Mouse (Mus musculus): ENCODE results near the gene Syt2.

Syt2 gene

DNA sequence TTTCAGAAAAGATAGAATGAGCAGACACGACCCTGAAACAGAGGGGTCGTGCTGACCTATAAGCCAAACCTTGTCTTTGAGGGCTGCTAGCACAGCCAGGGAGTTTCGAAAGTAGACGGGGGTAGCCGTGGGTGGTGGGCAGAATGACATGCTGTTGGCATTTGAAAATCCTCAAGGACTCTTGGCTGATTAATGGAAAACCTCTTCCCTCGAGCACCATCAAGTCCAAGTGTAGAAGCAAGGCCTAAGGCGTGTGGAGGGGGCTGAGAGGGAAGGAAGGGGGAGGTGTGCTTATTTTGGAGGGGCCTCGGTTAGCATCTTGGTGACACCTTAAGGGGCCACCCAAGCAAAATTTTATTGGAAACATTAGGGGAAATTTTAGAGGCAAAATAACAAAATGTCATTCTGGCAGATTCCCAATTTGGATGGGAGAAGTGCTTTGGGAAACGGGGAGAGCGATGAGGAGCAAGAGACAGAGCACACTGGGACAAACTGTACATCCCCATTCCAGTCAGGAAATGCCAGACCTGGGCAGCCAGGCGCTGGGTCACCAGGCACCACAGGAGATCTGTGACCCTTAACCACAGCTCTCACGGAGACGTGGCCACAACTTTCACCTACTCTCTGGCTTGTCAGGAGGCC is 109.2 kb downstream of the Syt2 start:
- Histone ChIP-seq H3K27me3 (ENCODE audit: insufficient read depth, low read length) (no peaks in the 10 kb centered on the region), H3K4me3 (replicated peaks; ENCODE audit: low read length) (no peak overlapping the region), H3K9me3 (ENCODE audit: low read length) (no peaks in the 10 kb centered on the region), H3K4me1 (replicated peaks; ENCODE audit: low read depth, low read length) (peaks cover 7% of the 10 kb centered on the region; the same call in 1 of the 2 replicates), H3K36me3 (ENCODE audit: insufficient read depth, low read length) (no peaks in the 10 kb centered on the region)
- no peak for TF ChIP-seq POU5F1 (IDR thresholded peaks at IDR 0.05; ENCODE audit: borderline replicate concordance, low read length)
- TF ChIP-seq NANOG (IDR thresholded peaks at IDR 0.05; ENCODE audit: borderline replicate concordance, low read length) = no peak
- no peak for TF ChIP-seq CTCF (conservative IDR thresholded peaks at IDR 0.05; ENCODE audit: low read length)

DNA sequence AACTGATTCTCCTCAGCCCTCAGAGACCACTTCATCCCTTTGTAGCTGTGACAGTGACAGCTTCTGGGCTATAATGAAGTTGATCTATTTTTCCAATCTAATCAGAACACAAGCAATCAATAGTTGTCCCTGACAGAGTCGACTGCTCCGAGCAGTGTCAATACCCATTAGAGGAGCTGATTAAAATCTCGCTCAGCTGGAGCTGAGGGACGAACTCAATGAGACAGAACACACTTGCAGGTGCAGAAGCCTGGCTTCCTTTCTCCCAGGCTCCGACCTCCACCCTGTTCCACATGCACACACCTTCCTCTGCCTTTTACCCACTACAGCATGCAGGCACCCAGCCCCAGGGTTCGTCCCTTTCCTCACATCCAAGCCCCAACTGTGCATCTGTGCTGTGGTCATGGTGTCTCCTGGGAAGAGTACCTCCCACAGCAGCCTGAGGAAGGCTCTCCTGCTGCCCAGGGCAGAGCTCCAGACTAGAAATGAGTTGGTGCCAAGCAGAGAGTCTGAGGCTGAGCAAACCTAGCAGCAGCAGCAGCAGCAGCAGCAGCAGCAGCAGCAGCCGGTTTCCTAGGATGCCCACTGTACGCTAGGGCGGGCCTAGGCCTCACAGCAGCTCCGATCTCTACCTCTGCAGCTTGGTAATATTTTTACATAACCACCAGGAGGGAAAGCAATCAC is 109.9 kb downstream of the Syt2 start:
- H3K9me3 ChIP-seq (ENCODE audit: low read length) = no peaks in the 10 kb centered on the region
- H3K4me3 ChIP-seq (replicated peaks; ENCODE audit: low read length) = no peak overlapping the region
- no peaks in the 10 kb centered on the region for H3K36me3 ChIP-seq (ENCODE audit: insufficient read depth, low read length)
- TF ChIP-seq CTCF (conservative IDR thresholded peaks at IDR 0.05; ENCODE audit: low read length) (no peak), POU5F1 (IDR thresholded peaks at IDR 0.05; ENCODE audit: borderline replicate concordance, low read length) (no peak), NANOG (IDR thresholded peaks at IDR 0.05; ENCODE audit: borderline replicate concordance, low read length) (no peak)
- H3K4me1 ChIP-seq (replicated peaks; ENCODE audit: low read depth, low read length) = peaks cover 7% of the 10 kb centered on the region; the same call in 1 of the 2 replicates
- H3K27me3 ChIP-seq (ENCODE audit: insufficient read depth, low read length) = no peaks in the 10 kb centered on the region

DNA sequence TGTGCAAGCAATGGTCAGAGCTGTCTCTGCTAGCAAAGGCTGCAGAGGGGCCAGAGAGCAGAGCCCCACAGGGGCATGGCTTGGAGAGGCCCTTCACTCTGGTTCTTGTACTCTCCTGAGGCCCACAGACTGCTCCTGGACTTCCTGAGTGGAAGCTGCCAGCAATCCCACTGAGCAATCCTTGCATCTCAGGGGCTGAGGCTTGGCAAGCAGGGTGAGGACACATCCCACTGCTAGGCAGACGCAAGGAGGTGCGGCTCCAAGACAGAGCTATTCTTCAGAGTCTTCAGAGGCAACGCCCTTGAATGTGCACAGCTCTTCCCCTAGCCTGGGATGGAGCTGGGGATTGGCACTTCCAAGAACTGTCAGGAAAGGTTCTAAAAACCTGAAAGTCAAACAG is 110.8 kb downstream of the Syt2 start:
- TF ChIP-seq NANOG (IDR thresholded peaks at IDR 0.05; ENCODE audit: borderline replicate concordance, low read length) (no peak), CTCF (conservative IDR thresholded peaks at IDR 0.05; ENCODE audit: low read length) (no peak), POU5F1 (IDR thresholded peaks at IDR 0.05; ENCODE audit: borderline replicate concordance, low read length) (no peak)
- Histone ChIP-seq H3K4me1 (replicated peaks; ENCODE audit: low read depth, low read length) (peaks cover 7% of the 10 kb centered on the region; the same call in 1 of the 2 replicates), H3K4me3 (replicated peaks; ENCODE audit: low read length) (no peak overlapping the region), H3K36me3 (ENCODE audit: insufficient read depth, low read length) (no peaks in the 10 kb centered on the region), H3K9me3 (ENCODE audit: low read length) (no peaks in the 10 kb centered on the region), H3K27me3 (ENCODE audit: insufficient read depth, low read length) (no peaks in the 10 kb centered on the region)

DNA sequence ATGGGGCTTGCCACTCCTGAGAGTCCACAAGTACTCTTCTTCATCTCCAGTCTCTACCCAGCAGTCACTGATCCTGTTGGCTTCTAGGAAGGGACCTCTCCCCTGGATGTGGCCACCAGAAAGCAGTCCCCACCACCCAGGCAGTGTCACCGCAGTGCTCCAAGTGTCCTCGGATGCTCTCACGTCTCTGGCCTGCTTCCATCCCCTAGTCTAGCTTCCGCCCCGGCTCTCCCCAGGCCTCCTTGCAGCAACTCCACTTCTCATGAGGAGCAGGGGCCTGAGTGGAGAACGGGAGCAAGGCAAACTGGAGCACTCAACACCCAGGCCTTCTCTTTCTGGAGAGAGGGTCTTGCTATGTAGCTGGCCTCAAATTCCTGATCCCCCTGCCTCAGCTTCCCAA is 112.7 kb downstream of the Syt2 start:
- Histone ChIP-seq H3K4me1 (replicated peaks; ENCODE audit: low read depth, low read length) (peaks cover 3% of the 10 kb centered on the region; the same call in 1 of the 2 replicates), H3K4me3 (replicated peaks; ENCODE audit: low read length) (no peak overlapping the region), H3K36me3 (ENCODE audit: insufficient read depth, low read length) (no peaks in the 10 kb centered on the region), H3K9me3 (ENCODE audit: low read length) (no peaks in the 10 kb centered on the region), H3K27me3 (ENCODE audit: insufficient read depth, low read length) (no peaks in the 10 kb centered on the region)
- TF ChIP-seq POU5F1 (IDR thresholded peaks at IDR 0.05; ENCODE audit: borderline replicate concordance, low read length) (no peak), CTCF (conservative IDR thresholded peaks at IDR 0.05; ENCODE audit: low read length) (no peak), NANOG (IDR thresholded peaks at IDR 0.05; ENCODE audit: borderline replicate concordance, low read length) (no peak)

DNA sequence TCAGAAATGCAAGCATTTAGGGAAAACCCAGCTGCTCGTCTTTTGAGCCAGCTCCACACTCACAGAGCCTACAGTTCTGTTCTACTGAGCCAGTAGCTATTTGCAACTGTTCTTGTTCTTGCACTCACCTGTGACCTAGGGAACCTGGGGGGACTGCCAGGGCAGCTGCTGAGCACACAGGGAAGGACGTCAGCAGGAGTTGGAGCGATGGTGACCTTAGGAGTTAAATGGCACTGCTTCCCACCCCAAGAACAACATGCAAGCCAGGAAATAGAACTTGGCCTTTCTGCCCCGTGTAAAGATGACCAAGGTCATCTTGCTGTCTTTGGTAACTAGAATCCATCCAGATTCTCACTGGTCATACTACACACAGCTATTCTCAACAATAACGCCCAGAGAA is 114.2 kb downstream of the Syt2 start:
- no peaks in the 10 kb centered on the region for H3K27me3 ChIP-seq (ENCODE audit: insufficient read depth, low read length)
- H3K4me3 ChIP-seq (replicated peaks; ENCODE audit: low read length) = no peak overlapping the region
- TF ChIP-seq CTCF (conservative IDR thresholded peaks at IDR 0.05; ENCODE audit: low read length) (no peak), POU5F1 (IDR thresholded peaks at IDR 0.05; ENCODE audit: borderline replicate concordance, low read length) (no peak), NANOG (IDR thresholded peaks at IDR 0.05; ENCODE audit: borderline replicate concordance, low read length) (no peak)
- no peaks in the 10 kb centered on the region for H3K9me3 ChIP-seq (ENCODE audit: low read length)
- H3K4me1 ChIP-seq (replicated peaks; ENCODE audit: low read depth, low read length) = peaks cover 3% of the 10 kb centered on the region; the same call in 1 of the 2 replicates
- H3K36me3 ChIP-seq (ENCODE audit: insufficient read depth, low read length) = no peaks in the 10 kb centered on the region

DNA sequence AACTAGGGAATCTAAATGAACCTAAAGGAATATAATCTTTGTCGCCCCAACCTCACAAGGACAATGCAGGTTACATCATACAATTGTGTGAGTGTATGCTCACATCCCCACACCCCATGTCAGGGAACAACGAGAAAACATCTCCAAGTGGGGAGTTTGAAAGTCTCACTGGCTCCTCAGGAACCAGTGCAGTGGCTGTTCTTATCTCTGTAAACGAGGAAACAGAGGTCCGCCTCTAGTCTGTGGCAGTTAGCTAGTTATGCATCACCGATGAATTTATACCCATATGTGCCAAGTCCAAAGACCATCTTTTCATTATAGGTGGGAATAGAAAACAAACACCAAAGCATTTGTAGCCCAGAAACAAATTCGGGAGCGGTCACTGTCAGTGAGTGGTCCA is 115.1 kb downstream of the Syt2 start:
- H3K9me3 ChIP-seq (ENCODE audit: low read length) = no peaks in the 10 kb centered on the region
- H3K36me3 ChIP-seq (ENCODE audit: insufficient read depth, low read length) = no peaks in the 10 kb centered on the region
- H3K27me3 ChIP-seq (ENCODE audit: insufficient read depth, low read length) = no peaks in the 10 kb centered on the region
- H3K4me3 ChIP-seq (replicated peaks; ENCODE audit: low read length) = no peak overlapping the region
- no peak for TF ChIP-seq POU5F1 (IDR thresholded peaks at IDR 0.05; ENCODE audit: borderline replicate concordance, low read length)
- no peak for TF ChIP-seq NANOG (IDR thresholded peaks at IDR 0.05; ENCODE audit: borderline replicate concordance, low read length)
- no peak for TF ChIP-seq CTCF (conservative IDR thresholded peaks at IDR 0.05; ENCODE audit: low read length)
- peaks cover 3% of the 10 kb centered on the region; the same call in 1 of the 2 replicates for H3K4me1 ChIP-seq (replicated peaks; ENCODE audit: low read depth, low read length)

DNA sequence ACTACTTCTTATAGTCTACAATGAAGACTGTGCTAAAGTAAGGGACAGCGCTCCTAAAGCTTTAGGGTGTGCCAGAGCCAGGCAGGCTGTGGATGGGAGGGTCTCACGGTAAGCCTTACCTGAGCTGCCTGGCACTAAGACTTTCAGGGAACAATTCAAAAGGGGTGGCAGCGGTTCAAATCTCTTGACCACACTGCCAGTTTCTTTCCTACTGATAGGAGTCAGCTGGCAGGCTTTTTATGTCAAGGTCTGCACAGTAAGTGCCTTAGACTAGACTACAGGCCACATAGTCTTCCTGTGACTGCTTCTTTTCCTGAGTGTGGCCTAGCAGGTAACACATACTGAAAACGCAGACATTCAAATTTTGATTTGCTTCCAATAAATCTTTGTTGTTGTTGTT is 116.8 kb downstream of the Syt2 start:
- H3K36me3 ChIP-seq (ENCODE audit: insufficient read depth, low read length) = no peaks in the 10 kb centered on the region
- no peaks in the 10 kb centered on the region for H3K4me1 ChIP-seq (replicated peaks; ENCODE audit: low read depth, low read length)
- TF ChIP-seq CTCF (conservative IDR thresholded peaks at IDR 0.05; ENCODE audit: low read length) (no peak), NANOG (IDR thresholded peaks at IDR 0.05; ENCODE audit: borderline replicate concordance, low read length) (no peak), POU5F1 (IDR thresholded peaks at IDR 0.05; ENCODE audit: borderline replicate concordance, low read length) (no peak)
- H3K4me3 ChIP-seq (replicated peaks; ENCODE audit: low read length) = no peak overlapping the region
- no peaks in the 10 kb centered on the region for H3K27me3 ChIP-seq (ENCODE audit: insufficient read depth, low read length)
- H3K9me3 ChIP-seq (ENCODE audit: low read length) = no peaks in the 10 kb centered on the region

DNA sequence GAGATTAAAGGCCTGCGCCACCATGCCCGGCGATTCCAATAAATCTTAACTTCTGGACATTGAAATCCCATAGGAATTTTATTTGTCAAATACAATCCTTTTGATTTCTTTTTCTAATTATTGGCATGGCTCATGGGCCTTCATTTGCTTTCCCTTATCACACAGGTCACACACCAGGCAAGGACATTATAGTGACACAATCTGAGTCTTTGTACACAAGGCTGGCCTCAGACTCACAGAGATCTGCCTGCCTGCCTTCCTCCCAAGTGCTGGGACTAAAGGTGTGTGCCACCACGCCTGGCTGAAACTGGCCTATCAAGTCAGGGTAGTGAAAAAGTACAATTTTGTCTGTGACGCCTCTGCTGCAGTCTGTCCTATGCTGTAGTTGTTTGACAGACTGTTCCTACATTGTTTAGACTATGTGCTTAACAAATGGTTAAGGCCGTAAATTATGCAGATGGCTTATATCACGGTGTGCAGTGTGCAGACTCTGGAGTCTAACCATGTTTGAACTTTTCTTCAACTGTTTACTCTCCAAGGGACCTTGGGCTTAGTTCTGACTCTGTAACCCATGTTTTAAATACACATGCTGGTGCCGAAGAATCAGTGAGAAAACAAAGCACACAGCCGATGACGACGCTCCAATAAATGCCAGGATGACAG is 117.4 kb downstream of the Syt2 start:
- TF ChIP-seq NANOG (IDR thresholded peaks at IDR 0.05; ENCODE audit: borderline replicate concordance, low read length) (no peak), CTCF (conservative IDR thresholded peaks at IDR 0.05; ENCODE audit: low read length) (no peak), POU5F1 (IDR thresholded peaks at IDR 0.05; ENCODE audit: borderline replicate concordance, low read length) (no peak)
- no peak overlapping the region for H3K4me3 ChIP-seq (replicated peaks; ENCODE audit: low read length)
- H3K27me3 ChIP-seq (ENCODE audit: insufficient read depth, low read length) = no peaks in the 10 kb centered on the region
- no peaks in the 10 kb centered on the region for H3K4me1 ChIP-seq (replicated peaks; ENCODE audit: low read depth, low read length)
- H3K9me3 ChIP-seq (ENCODE audit: low read length) = no peaks in the 10 kb centered on the region
- no peaks in the 10 kb centered on the region for H3K36me3 ChIP-seq (ENCODE audit: insufficient read depth, low read length)
